Mouse (Mus musculus): ENCODE measurements around the gene Rps13. TPM values are rescaled to one million over a fixed set of nuclear protein-coding genes. Genes with fewer than 3 reads are reported as not detected.

Rps13 gene
- polyA plus RNA-seq, 1 experiment from 2014 or later: 502 TPM

DNA sequence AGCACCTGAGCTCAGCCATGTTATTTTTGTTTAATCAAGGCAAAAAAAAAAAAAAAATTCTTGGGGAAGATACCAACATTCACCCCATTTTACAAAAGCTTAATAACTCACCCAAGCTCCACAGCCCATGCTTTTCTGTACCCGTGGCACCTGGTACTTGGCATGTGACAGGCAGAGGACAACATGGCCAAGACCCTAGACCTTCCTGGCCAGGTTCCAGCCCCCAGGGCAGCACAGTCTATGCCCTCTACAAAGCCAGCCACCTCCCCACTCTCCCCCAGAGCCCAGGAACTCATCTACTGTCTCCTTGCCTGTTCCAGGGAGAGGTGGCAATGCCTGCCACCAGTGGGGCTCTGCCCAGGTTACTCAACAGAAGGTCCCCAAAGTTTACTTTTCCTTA lies 43.4 kb downstream of the Rps13 start:
- no peak overlapping the region for H3K4me2 ChIP-seq
- 39% methylated on average over 1 of the region's 1 CpGs for WGBS
- H3K27me3 ChIP-seq: no peaks in the 10 kb centered on the region
- no peak overlapping the region for H3K4me3 ChIP-seq
- no peaks in the 10 kb centered on the region for H3K9me3 ChIP-seq (replicated peaks)
- H3K9ac ChIP-seq: no peak overlapping the region
- ATAC-seq (replicated peaks; ENCODE audit: insufficient number of reproducible peaks, insufficient read depth, low FRiP score, low read depth): no peak
- H3K36me3 ChIP-seq: no peaks in the 10 kb centered on the region
- no peak overlapping the region for H3K27ac ChIP-seq
- peaks cover 44% of the 10 kb centered on the region for H3K4me1 ChIP-seq (replicated peaks)

- Histone ChIP-seq H3K4me1 (replicated peaks) (peaks cover 42% of the 10 kb centered on the region), H3K4me3 (no peak overlapping the region), H3K4me2 (no peak overlapping the region), H3K9me3 (replicated peaks) (no peaks in the 10 kb centered on the region), H3K27me3 (no peaks in the 10 kb centered on the region), H3K36me3 (no peaks in the 10 kb centered on the region), H3K27ac (no peak overlapping the region), H3K9ac (no peak overlapping the region)
- WGBS: 94% methylated on average over 3 of the region's 3 CpGs
- ATAC-seq (replicated peaks; ENCODE audit: insufficient number of reproducible peaks, insufficient read depth, low FRiP score, low read depth): no peak
Observed at GRCm38 (mm10) chr7:116288996-116289395, 45.0 kb downstream of the Rps13 start.

DNA sequence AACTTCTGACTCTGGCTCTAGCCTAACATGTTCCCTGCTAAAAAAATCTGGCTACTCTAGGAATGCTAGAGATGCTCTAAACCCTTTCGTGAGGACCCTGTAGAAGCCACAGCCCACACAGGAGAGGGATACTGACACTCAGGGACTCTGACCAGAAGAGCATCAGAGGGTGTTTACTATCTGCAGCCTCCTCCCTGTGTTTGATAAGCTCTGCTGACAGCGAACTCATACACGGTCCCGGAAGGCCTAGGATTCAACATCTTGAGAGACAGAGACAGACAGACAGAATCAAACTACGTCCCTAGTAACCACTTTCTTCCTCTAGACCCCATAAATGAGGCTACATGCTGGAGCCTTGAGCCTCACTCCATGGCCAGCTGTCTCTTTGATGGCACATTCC lies 46.0 kb downstream of the Rps13 start:
- H3K27ac ChIP-seq: no peak overlapping the region
- no peaks in the 10 kb centered on the region for H3K9me3 ChIP-seq (replicated peaks)
- no peaks in the 10 kb centered on the region for H3K27me3 ChIP-seq
- no peak overlapping the region for H3K9ac ChIP-seq
- H3K4me1 ChIP-seq (replicated peaks): peaks cover 47% of the 10 kb centered on the region
- no peak overlapping the region for H3K4me2 ChIP-seq
- no peak for ATAC-seq (replicated peaks; ENCODE audit: insufficient number of reproducible peaks, insufficient read depth, low FRiP score, low read depth)
- H3K4me3 ChIP-seq: no peak overlapping the region
- 52% methylated on average over 5 of the region's 5 CpGs for WGBS
- no peaks in the 10 kb centered on the region for H3K36me3 ChIP-seq

DNA sequence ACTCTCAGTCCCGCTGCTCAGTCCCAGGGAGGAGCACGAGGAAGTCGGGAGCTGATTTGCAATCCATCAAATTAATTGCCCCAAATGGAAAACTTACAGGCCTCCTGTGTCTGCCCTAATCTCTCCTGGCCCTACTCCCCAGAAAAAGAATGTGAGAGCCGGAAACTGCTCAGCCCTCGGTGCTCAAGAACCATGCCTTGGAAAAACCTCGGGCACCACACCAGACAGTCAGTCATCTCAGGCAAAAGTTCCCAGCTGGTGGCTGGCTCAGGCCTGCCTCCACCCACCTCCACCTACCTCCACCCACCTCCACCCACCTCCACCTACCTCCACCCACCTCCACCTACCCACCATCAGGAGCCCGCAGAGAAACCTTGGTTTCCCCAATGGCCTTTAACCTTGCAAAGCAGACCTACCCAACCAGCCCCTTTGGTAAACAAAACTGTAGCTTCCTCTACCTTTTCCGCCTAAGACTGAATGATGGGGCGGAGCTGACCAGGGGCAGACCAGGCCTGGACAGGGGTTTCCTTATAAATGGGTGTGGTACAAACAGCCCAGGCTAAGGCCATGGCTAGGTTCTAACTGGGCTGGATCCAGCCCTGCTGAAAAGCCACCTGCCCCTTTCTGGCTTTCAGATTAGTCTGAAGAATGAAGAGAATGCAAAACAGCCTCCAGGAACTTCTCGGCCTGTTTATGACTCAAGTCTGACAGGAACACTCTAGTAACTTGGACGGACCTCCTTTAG lies 47.2 kb downstream of the Rps13 start:
- no peaks in the 10 kb centered on the region for H3K27me3 ChIP-seq
- H3K4me2 ChIP-seq: no peak overlapping the region
- H3K27ac ChIP-seq: peak overlapping the region; percentile 79
- no peak overlapping the region for H3K4me3 ChIP-seq
- 31% methylated on average over 11 of the region's 11 CpGs for WGBS
- no peak overlapping the region for H3K9ac ChIP-seq
- H3K36me3 ChIP-seq: no peaks in the 10 kb centered on the region
- peaks cover 51% of the 10 kb centered on the region for H3K4me1 ChIP-seq (replicated peaks)
- H3K9me3 ChIP-seq (replicated peaks): no peaks in the 10 kb centered on the region
- no peak for ATAC-seq (replicated peaks; ENCODE audit: insufficient number of reproducible peaks, insufficient read depth, low FRiP score, low read depth)

DNA sequence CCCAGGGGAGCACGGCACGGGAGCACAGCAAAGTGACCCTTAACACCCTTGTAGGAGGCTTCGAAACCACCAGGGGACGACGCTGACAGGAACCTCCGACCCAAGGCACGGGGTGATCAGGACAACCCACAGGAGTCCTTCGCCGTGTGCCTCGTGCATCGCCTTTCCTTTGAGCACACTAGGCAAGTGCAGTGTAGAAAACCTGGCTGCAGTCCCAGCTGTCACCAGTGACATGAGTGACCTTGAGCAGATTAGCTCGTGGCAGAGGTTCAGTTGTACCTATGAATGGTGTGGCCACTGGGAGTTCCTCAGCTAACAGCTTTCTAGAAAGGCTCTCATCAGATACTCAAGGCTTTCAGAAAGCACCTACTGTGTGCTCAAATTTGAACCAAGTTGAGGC lies 47.8 kb downstream of the Rps13 start:
- no peak overlapping the region for H3K9ac ChIP-seq
- H3K9me3 ChIP-seq (replicated peaks): no peaks in the 10 kb centered on the region
- no peak overlapping the region for H3K4me3 ChIP-seq
- H3K27ac ChIP-seq: peak overlapping the region; percentile 79
- H3K4me1 ChIP-seq (replicated peaks): peaks cover 51% of the 10 kb centered on the region
- WGBS: 30% methylated on average over 12 of the region's 12 CpGs
- no peaks in the 10 kb centered on the region for H3K27me3 ChIP-seq
- H3K4me2 ChIP-seq: no peak overlapping the region
- no peaks in the 10 kb centered on the region for H3K36me3 ChIP-seq
- ATAC-seq (replicated peaks; ENCODE audit: insufficient number of reproducible peaks, insufficient read depth, low FRiP score, low read depth): peak; percentile 88

DNA sequence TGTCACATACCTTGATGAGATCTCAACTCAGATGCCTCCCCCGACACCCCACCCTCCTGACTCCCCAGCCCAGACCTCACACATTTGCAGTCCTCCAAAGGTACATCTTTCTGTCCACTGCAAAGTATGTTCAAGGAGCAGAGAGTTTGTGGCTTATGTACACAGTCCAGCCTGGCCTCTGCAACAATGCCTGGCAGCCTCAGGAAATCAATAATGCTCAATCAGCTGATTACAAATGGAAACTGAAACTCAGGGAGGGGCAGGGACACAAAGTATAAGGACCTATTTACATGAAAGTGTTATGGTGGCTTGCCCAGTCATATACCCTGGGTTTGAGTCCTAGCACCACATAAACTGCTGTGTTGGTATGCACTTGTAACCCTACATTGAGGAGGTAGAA lies 48.8 kb downstream of the Rps13 start:
- WGBS: 79% methylated on average over 1 of the region's 1 CpGs
- Histone ChIP-seq H3K4me3 (no peak overlapping the region), H3K36me3 (no peaks in the 10 kb centered on the region), H3K9ac (no peak overlapping the region), H3K4me2 (no peak overlapping the region), H3K4me1 (replicated peaks) (peaks cover 46% of the 10 kb centered on the region), H3K9me3 (replicated peaks) (no peaks in the 10 kb centered on the region), H3K27ac (no peak overlapping the region), H3K27me3 (no peaks in the 10 kb centered on the region)
- no peak for ATAC-seq (replicated peaks; ENCODE audit: insufficient number of reproducible peaks, insufficient read depth, low FRiP score, low read depth)

DNA sequence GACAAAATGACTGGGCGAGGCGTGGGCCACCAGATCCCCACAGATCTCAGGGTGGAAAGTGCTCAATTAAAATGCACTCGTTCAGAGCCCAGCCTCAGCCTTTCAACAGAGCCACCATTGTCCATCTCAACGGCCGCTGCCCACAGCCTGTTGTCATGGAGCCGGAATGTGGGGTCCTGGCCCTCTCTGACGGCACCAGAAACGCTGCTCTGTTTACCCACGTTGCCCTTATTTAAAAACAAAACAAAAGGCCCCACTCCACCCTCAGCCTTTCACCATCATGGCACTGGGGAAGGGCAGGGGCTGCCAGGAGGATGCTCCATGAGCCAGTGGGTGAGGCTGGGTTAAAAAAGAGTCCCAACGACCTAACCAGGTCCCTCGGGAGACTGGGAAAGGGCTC lies 51.2 kb downstream of the Rps13 start:
- ATAC-seq (replicated peaks; ENCODE audit: insufficient number of reproducible peaks, insufficient read depth, low FRiP score, low read depth): no peak
- H3K27me3 ChIP-seq: no peaks in the 10 kb centered on the region
- H3K4me1 ChIP-seq (replicated peaks): peaks cover 34% of the 10 kb centered on the region
- no peak overlapping the region for H3K4me2 ChIP-seq
- whole genome bisulfite sequencing: 55% methylated on average over 11 of the region's 11 CpGs
- no peaks in the 10 kb centered on the region for H3K9me3 ChIP-seq (replicated peaks)
- H3K36me3 ChIP-seq: no peaks in the 10 kb centered on the region
- H3K9ac ChIP-seq: no peak overlapping the region
- H3K4me3 ChIP-seq: no peak overlapping the region
- no peak overlapping the region for H3K27ac ChIP-seq

Other genes starting within 250 kb of the Rps13 start
- 0.46 and 0.48 TPM in 2 replicates for gene Gm4353, start 249.6 kb downstream of the Rps13 start, polyA plus RNA-seq (2015; fragmentation: Nextera tagmentation; extraction: Ambion mirVana)
- gene Plekha7, start 25.8 kb downstream of the Rps13 start, polyA plus RNA-seq (2015; fragmentation: Nextera tagmentation; extraction: Ambion mirVana): 32.7 and 41.7 TPM in 2 replicates
- gene Pik3c2a, start 109.3 kb upstream of the Rps13 start, polyA plus RNA-seq (2015; fragmentation: Nextera tagmentation; extraction: Ambion mirVana): 14.7 and 16.7 TPM in 2 replicates
- gene Nucb2, start 170.2 kb upstream of the Rps13 start, polyA plus RNA-seq (2015; fragmentation: Nextera tagmentation; extraction: Ambion mirVana): 9.3 and 9.4 TPM in 2 replicates